Mouse (Mus musculus): ENCODE measurements around the gene Kmt2c. TPM values are rescaled to one million over a fixed set of nuclear protein-coding genes. Genes with fewer than 3 reads are reported as not detected.

Gene Kmt2c
- polyA plus RNA-seq (2012; ENCODE audit: low replicate concordance), result 11.9 and 23.6 TPM in 2 replicates

GRCm38 (mm10) chr5:25498346-25498820 lies at the start of gene Kmt2c:
Gene Kmt2c (minus strand): TSS chr5:25498783.

GRCm38 (mm10) chr5:25515767-25516166 lies 17.2 kb upstream of the Kmt2c start, which contains the start of gene Cct8l1:
Gene Cct8l1 (plus strand): TSS chr5:25516067.

GRCm38 (mm10) chr5:25222752-25223702 lies 275.6 kb downstream of the Kmt2c start, which contains the start of gene E130116L18Rik:
Gene E130116L18Rik (minus strand): TSS chr5:25223153.

Other genes starting within 250 kb of the Kmt2c start
- not detected in 2 replicates for gene Cct8l1, start 17.3 kb upstream of the Kmt2c start, polyA plus RNA-seq (2012; ENCODE audit: low replicate concordance)
- 0.85 and 2.2 TPM in 2 replicates for gene Xrcc2, start 207.0 kb upstream of the Kmt2c start, polyA plus RNA-seq (2012; ENCODE audit: low replicate concordance)

All from hematopoietic multipotent progenitor cell, adult 10-12 weeks (in vitro differentiated cells).